Mouse (Mus musculus) kidney, adult 2 months (tissue): ENCODE data around the gene Lpar5. TPM values are rescaled to one million over a fixed set of nuclear protein-coding genes. Genes with fewer than 3 reads are reported as not detected.
"Not testable (repeated sequence)": the region's sequence is repeated elsewhere in the genome, so short reads cannot be mapped to it uniquely, and the experiment has no call there.

Experiments
- DNase-seq: peaks from one replicate; pipeline ENCODE4 v3.0.0; 2021
- H3K27ac ChIP-seq: fragments of 200-500 bp; 2 replicates; pipeline ENCODE4 v1.5.1; 2012; ENCODE audit warnings: low read depth, low read length, control low read depth, inconsistent platforms; ENCODE audit not compliant: insufficient read depth
- H3K27me3 ChIP-seq: fragments of 200-500 bp; replicated peaks from 2 replicates; pipeline ENCODE4 v1.6.1; 2012; ENCODE audit warnings: mild to moderate bottlenecking, moderate library complexity, low read length, inconsistent platforms; ENCODE audit not compliant: control insufficient read depth, insufficient read depth
- H3K36me3 ChIP-seq: fragments of 200-500 bp; 2 replicates; pipeline ENCODE4 v1.6.1; 2012; ENCODE audit warnings: mild to moderate bottlenecking, moderate library complexity, low read length, inconsistent platforms; ENCODE audit not compliant: control insufficient read depth, insufficient read depth
- H3K4me1 ChIP-seq: fragments of 200-500 bp; 2 replicates; pipeline ENCODE4 v1.6.1; 2011; ENCODE audit warnings: low read length; ENCODE audit not compliant: control insufficient read depth, insufficient read depth
- H3K4me3 ChIP-seq: fragments of 200-500 bp; 2 replicates; pipeline ENCODE4 v1.5.1; 2011; ENCODE audit warnings: mild to moderate bottlenecking, low read depth, low read length, control low read depth; ENCODE audit not compliant: insufficient read depth
- CTCF ChIP-seq: fragments of 200-500 bp; conservative IDR thresholded peaks from 2 replicates; pipeline ENCODE4 v1.5.1; 2011; ENCODE audit warnings: low read depth, mild to moderate bottlenecking, control low read depth, low read length, moderate library complexity, mixed read lengths; ENCODE audit not compliant: insufficient read depth, insufficient read length
- POLR2A ChIP-seq: fragments of 200-500 bp; IDR thresholded peaks from one replicate; pipeline ENCODE4 v1.6.1; 2011; ENCODE audit warnings: low read depth, low read length, control low read depth
- WGBS: fragments of 180-500 bp; shearing (Covaris S2); methylation state at CpG from one replicate; pipeline ENCODE4 v1.1.7; 2018; 5-methylcytosine and 5-hydroxymethylcytosine counted together
- polyA plus RNA-seq: library from polyadenylated mRNA; depleted of rRNA; stranded (reverse); fragments of >200 nt; gene quantifications from 2 replicates; pipeline ENCODE4 v1.2.3, GENCODE M21; 2012; rRNA removed

Lpar5 gene
- polyA plus RNA-seq: 2.9 and 3.5 TPM in 2 replicates

DNA sequence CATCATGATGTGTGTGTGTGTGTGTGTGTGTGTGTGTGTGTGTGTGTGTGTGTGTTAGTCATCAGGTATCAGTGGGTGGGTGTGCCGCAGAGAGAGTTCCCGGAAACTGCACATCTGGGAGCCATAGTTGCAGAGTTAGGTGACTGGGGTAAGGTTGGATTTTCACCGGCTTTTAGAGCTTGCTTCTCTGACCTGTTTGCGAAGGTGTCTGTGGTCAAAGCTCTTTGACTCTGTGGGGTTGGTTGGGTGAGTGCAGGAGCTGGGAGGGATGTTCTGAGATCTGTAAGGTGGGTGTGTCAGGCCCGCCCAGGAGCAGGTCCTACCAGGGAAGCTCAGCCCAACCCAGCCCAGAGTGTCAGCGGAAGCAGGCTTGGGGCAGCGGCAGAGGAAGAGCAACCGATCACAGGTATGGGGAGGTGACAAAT is at the start of gene Lpar5:
TSS of gene Lpar5 (plus strand) at position 350 of the 425 bp plus-strand sequence.
- no peaks in the 10 kb centered on the region for H3K27me3 ChIP-seq
- no peak for DNase-seq
- TF ChIP-seq POLR2A (no peak), CTCF (no peak)
- H3K4me1 ChIP-seq: no peaks in the 10 kb centered on the region
- WGBS: 64% methylated on average over 8 of the region's 8 CpGs
- H3K36me3 ChIP-seq: no peaks in the 10 kb centered on the region
- no peak within 1 kb of the TSS for H3K4me3 ChIP-seq
- no peak within 1 kb of the TSS for H3K27ac ChIP-seq

DNA sequence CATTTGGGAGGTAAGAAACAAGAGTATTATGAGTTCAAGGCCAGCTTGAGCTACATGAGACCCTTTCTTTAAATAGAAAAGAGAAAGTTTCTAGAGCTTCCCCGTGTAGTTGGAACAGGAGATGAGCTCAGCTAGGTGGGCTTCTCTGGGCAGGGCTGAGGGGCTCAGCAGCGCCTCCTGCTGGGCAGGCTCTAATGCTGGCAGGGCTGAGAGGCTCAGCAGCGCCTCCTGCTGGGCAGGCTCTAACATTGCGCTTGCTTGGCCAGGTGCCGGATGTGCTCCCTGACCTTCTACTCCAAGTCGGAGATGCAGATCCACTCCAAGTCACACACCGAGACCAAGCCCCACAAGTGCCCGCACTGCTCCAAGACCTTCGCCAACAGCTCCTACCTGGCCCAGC is 37.2 kb upstream of the Lpar5 start:
- H3K36me3 ChIP-seq: peaks cover 10% of the 10 kb centered on the region
- peak; percentile 83 for TF ChIP-seq CTCF
- WGBS: 45% methylated on average over 9 of the region's 9 CpGs

DNA sequence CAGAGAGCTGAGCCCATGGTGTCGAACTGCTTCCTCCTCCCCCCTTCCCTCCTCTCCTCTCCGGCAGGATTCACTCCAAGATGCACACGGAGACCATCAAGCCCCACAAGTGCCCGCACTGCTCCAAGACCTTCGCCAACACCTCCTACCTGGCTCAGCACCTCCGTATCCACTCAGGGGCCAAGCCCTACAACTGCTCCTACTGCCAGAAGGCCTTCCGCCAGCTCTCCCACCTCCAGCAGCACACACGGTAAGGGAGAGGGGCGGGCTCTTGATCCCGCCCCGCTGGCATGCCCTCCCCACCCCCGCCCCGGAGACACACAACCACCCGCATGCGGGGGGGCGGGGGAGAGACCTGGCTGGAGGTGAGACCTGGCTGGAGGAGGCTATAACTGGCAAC is 36.1 kb upstream of the Lpar5 start:
- Histone ChIP-seq H3K27me3 (no peaks in the 10 kb centered on the region), H3K36me3 (peaks cover 12% of the 10 kb centered on the region), H3K4me1 (no peaks in the 10 kb centered on the region), H3K27ac (no peak overlapping the region), H3K4me3 (no peak overlapping the region)
- TF ChIP-seq CTCF: no peak
- TF ChIP-seq POLR2A: no peak
- 87% methylated on average over 16 of the region's 16 CpGs for WGBS
- no peak for DNase-seq

More for the DNA sequence above, 37.2 kb upstream of the Lpar5 start:
- not testable (repeated sequence) for H3K27me3 ChIP-seq, H3K4me1 ChIP-seq, H3K4me3 ChIP-seq, H3K27ac ChIP-seq
- DNase-seq: peak; percentile 43

DNA sequence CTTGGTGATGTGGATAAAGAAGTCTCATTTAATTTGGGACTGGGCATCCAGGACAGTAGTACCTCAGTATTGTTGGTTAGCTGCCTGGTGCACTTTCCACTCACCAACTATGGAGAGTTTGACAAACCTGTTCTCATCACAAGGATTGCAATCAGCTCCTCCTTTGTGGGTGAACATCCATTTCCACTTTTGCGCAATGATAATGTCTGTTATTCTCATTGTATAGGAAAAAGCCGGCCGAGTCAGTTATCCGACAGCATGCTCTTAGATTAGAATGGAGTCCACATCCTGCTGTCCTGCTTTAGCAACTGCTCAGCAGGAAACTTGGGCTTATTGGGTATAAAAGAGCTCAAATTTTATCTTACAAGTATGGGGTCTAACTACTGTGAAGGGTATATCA is 29.1 kb upstream of the Lpar5 start:
- Histone ChIP-seq H3K4me1 (peaks cover 5% of the 10 kb centered on the region; the same call in 1 of the 2 replicates), H3K4me3 (no peak overlapping the region), H3K36me3 (peaks cover 2% of the 10 kb centered on the region), H3K27ac (peak overlapping the region; percentile 51), H3K27me3 (no peaks in the 10 kb centered on the region)
- no peak for TF ChIP-seq CTCF
- TF ChIP-seq POLR2A: no peak
- WGBS: 93% methylated on average over 4 of the region's 4 CpGs
- DNase-seq: no peak

DNA sequence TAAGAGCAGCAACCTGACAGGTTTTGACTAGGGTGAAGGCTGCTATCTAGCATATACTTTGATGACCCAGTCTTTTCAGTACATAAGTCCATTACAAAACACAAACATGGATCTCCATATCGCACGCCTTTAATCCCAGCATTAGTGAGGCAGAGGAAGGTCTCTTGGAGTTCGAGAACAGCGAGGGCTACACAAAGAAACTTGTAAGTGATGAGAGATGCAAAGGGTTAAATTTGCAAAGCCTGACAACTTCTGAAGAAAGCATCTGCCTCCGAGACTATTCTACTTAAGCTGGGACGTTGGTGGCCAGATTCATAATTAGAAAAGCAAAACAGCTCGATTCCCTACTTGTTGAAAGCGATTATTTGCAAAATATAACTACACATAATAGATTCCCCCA is 28.6 kb upstream of the Lpar5 start:
- Histone ChIP-seq H3K4me1 (peaks cover 5% of the 10 kb centered on the region; the same call in 1 of the 2 replicates), H3K4me3 (peak overlapping the region; percentile 50), H3K27ac (peak overlapping the region; percentile 51), H3K36me3 (peaks cover 2% of the 10 kb centered on the region), H3K27me3 (no peaks in the 10 kb centered on the region)
- TF ChIP-seq CTCF (no peak), POLR2A (no peak)
- 6% methylated on average over 8 of the region's 8 CpGs for WGBS
- DNase-seq: no peak

DNA sequence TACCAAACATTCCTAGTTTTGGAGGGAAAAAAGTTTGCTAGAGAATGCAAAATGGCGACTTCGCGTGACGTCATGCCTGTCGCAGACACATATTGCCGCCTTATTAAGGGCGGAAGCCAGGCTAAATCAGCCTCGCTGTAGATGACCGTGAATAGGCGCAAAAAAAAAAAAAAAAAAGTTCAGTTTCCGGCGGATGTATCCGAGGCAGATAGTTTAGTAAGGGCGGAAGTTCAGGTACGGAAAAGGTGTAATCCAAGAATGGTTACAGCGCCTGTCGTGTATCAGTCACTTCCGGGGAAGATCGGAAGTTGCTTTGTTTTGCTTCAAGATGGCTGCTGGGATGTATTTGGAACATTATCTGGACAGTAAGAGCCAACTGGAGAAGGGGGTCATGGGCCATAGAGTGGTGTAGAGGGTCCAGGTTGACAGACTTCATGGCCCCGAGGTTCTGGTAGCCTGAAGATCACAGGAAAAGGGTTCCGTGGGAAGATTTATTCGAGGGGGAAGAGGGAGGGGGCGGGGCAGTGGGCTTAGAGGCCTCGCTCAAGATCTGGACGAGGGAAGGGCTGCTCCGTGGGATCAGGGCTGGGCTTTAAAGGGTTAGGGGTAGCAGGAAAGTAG is 28.1 kb upstream of the Lpar5 start, which contains the start of gene Ing4:
TSS of gene Ing4 (plus strand) at position 228 of the 621 bp plus-strand sequence.
- H3K36me3 ChIP-seq: peaks cover 2% of the 10 kb centered on the region
- peak; percentile 97 for DNase-seq
- whole genome bisulfite sequencing: under 1% methylated on average over 26 of the region's 26 CpGs
- H3K4me3 ChIP-seq: peak within 1 kb of the TSS; percentile 93
- peak within 1 kb of the TSS; percentile 51 for H3K27ac ChIP-seq
- H3K4me1 ChIP-seq: peaks cover 5% of the 10 kb centered on the region; the same call in 1 of the 2 replicates
- TF ChIP-seq POLR2A (no peak), CTCF (no peak)
- no peaks in the 10 kb centered on the region for H3K27me3 ChIP-seq

DNA sequence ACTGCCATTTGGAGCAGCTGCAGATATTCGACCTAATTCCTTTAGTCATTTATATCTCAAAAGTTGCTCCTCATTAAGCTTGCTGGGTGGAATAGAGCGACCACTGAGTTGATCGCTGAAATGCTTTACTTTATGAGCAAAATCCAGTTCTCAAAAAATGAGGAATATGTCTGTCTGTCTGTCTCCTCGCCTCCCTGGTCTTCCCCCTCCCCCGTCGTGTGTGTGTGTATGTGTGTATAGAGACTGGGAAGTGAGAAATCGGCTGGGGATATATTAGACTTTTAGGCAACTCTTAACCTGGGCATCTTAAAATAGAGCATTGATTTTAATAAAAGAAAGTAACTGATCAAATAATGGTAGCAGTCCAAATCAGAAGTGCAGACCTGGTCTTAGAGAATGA is 27.5 kb upstream of the Lpar5 start:
- Histone ChIP-seq H3K36me3 (peaks cover 5% of the 10 kb centered on the region), H3K27me3 (no peaks in the 10 kb centered on the region), H3K4me3 (peak overlapping the region; percentile 93), H3K27ac (0 out of 2 replicates have a peak overlapping the region, but pooled peaks have one; percentile 27), H3K4me1 (peaks cover 5% of the 10 kb centered on the region; the same call in 1 of the 2 replicates)
- no peak for DNase-seq
- 12% methylated on average over 7 of the region's 7 CpGs for WGBS
- no peak for TF ChIP-seq CTCF
- no peak for TF ChIP-seq POLR2A
